Mouse (Mus musculus): ENCODE data around the gene Cemip2. TPM values are rescaled to one million over a fixed set of nuclear protein-coding genes. Genes with fewer than 3 reads are reported as not detected.

The Cemip2 gene
- total RNA-seq (2021) = 10 to 100 TPM; 12.3 to 15.9 TPM

DNA sequence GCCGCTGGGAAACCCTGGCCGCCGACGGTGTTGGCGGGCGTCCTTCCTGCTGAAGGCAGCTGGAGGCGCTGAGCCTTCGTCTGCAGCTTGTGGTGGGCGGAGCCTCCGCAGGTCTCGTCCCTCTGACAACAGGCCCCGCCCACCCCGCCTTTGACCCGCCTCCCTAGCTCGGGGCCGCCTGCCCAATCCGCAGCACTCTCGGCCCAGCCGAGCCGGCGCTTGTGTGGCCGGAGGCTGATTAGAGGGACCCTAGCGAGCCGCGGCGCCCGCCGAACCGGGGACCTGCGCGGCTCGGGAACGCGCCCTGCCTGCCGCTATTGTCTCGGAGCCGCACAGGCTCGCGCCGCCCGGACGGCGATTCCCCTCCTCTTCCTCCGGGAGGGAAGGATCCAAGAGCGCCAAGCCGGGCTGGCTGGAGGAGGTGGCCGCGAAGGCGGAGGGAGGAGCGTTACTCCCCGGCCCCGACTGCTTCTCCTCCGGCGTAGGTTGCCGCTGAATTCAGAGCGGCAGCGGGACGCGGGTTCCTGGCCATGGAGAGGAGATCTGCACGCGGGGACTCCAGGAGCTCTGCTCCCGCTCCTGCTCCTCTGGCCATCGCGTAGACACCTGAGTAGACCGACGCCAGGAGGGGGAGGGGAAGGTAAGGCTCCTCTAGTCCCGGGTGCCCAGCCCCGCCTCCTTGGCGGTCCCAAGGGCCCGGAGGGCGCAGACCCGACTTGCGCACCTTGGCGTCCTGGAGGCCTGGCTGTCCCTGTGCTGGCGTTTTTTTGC, at the start of gene Cemip2:
Gene Cemip2 (plus strand): TSS at position 196 of the 771 bp plus-strand sequence.
- peak; percentile 94 for DNase-seq (ENCODE audit: low spot score in 2 of 2)
- intact Hi-C loops (cut with DNase I) = loop anchor here (2.0 to 5.0 kb wide), 2 partner anchors 20 to 524 kb away; no protein-coding TSS in a partner anchor

DNA sequence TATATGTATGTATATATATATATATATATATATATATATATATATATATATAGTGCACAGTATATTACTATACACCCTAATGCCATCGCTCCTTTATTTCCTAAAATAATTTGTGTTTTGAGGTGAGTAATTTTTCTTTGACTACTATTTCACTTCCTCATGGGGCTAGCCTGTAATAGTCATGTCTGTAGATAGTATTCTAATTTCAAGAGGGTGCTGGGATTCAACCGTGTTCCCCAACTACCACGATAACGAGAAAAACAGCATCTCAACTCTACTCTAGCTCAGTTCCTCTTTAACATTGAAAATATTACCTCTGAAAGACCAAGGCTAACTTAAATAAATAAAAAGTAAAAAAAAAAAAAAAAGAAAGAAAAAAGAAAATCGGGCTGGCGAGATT, 49.8 kb upstream of the Cemip2 start:
- intact Hi-C loops (cut with DNase I) = no loop called here
- DNase-seq (ENCODE audit: low spot score in 2 of 2) = no peak

DNA sequence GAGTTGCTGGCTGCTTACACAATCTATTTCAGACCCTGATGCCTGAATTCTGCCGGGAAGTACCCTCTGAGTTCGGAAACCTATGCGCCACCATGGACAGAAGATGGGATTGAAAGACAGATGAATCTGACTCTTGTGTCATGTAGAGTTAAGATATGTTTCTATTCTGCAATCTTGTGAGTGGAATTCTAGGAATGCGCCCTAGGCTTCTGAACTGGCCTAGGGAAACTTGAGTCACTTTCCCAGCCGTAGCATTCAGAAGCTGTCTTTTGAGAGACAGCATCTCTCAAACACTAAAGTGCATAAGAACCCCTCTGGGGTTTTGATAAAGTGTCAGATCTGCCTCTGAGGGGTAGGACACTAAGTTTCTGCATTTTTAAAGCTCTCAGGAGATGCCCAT, 46.3 kb upstream of the Cemip2 start:
- DNase-seq (ENCODE audit: low spot score in 2 of 2) = no peak
- intact Hi-C loops (cut with DNase I) = loop anchor here (5.0 kb wide), 1 partner anchor 570 kb away; no protein-coding TSS in a partner anchor

DNA sequence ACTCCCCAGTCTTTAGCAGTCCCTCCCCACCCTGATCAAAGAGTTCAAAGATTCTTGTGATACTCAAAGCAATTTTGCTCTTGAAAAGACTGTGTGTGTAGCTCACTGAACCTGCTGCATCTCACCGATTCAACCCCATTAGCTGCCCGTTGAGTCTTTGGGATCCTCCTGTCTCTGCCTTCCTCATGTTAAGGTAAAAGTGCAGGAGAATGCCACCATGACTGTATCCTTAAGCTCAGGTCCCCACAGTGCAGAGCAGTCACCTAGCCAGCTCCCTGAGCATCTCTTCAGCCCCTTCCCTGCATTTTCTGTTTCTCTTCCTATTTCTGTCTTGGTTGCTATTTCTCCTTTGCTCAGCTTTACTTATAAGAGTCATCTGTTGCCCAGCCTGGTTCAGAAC, 45.0 kb upstream of the Cemip2 start:
- intact Hi-C loops (cut with DNase I) = loop anchor here (5.0 kb wide), 1 partner anchor 569 kb away; no protein-coding TSS in a partner anchor

DNA sequence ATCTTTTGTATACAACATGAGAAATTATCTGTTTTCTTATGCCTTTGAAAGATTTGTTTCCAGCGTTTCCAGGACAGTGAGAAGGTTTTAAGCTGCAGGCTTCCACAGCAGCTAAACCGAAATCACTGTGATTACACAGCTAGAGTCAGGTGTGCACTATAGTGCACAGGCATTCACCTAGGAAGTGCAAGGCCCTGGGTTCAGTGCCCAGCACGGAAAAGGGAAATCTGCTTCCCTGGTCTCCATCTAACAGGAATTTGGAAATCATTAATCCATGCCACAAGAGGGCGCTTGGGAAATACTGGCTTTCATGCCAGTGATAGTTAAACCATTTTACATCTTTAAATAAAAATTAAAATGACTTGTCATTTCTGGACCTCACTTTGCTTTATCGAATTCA, 44.0 kb upstream of the Cemip2 start:
- intact Hi-C loops (cut with DNase I) = loop anchor here (5.0 kb wide), 1 partner anchor 568 kb away; no protein-coding TSS in a partner anchor
- no peak for DNase-seq (ENCODE audit: low spot score in 2 of 2)

More for the DNA sequence above, 45.0 kb upstream of the Cemip2 start:
- no peak for DNase-seq (ENCODE audit: low spot score in 2 of 2)

DNA sequence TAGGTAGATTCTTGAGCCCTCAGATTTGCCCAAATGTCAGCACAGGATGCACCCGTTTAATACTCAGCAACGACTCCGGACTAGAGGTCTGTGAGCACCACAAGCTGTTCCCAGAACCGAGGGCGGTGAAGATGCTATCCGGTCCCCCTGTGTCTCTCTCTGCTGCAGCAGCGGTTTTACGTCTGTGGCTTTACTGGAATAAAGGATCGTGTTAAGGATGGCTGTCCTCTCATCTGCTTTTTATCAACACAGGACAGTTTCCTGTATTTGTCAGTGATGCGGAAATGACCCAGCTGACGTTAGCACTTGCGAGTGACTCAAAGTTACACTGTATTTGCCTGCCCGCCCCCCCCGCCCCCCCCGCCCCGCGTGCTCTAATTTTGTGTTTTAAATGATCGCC, 40.7 kb upstream of the Cemip2 start:
- DNase-seq (ENCODE audit: low spot score in 2 of 2) = no peak
- intact Hi-C loops (cut with DNase I) = no loop called here

DNA sequence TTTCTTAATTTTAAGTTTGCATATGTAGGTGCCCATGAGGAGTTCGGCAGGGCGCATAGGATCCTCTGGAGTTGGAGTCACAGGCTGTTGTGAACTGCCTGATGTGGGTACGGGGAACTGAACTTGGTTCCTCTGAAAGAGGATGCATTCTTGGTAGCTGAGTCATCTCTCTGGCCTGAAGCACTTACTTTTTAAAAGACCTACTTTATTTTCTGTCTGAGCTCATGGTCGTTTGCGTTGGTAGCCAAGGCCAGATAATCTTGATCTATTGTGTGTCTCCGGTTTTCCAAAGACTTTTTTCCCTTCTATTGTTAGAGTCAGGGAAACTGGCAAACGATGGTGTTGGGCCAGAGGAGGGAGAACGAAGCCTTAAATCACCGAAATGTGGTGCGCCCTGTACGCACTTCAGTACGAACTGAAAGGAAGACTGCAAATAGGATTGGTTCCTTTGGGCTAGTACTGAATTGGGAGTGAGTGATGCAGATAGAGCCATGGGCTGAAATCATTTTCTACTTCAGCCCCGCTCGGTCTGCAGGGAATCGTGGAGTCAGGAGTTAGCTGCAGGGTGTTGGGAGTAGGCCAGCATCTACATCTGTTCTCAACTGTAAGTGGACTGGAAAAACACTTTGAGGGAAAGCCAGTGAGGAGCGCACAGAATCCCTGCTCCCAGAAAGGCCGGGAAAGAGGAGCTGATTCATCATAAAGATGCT, 40.1 kb upstream of the Cemip2 start:
- DNase-seq (ENCODE audit: low spot score in 2 of 2) = peak; percentile 56 to 60

DNA sequence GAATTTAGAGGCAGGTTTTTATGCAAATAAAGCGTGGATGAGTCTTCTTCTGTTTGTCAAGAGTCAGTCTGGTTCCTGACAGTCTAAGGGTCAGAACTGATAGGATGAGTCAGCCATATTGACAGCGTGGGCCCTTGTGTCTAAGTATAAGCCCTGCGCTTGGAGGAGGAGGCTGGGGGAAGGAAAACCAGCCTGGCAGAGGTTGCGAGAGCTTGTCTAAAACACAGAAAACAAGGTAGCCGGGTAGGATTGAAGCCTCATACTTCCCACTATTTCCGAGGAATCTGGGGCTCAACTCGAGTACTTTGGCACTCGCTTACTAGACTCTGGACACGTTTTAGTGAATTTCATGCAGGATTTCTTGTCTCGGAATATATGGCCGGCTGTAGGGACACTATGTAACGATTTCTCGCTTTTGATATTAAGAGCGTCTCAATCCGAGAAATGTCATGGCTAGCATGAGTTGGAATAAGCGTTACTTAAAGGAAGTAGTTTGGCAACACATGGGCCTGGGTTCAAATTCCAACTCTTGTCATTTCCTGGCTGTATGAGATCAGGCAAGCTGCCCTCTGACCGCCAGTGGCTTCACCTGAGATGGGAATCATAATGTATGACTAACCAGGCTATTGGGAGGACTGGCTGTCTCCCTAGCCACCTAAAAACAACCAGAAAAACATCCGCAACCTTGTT, 39.4 kb upstream of the Cemip2 start:
- peak; percentile 28 to 47 for DNase-seq (ENCODE audit: low spot score in 2 of 2)
- intact Hi-C loops (cut with DNase I) = no loop called here

More for the DNA sequence above, 40.1 kb upstream of the Cemip2 start:
- intact Hi-C loops (cut with DNase I) = no loop called here

DNA sequence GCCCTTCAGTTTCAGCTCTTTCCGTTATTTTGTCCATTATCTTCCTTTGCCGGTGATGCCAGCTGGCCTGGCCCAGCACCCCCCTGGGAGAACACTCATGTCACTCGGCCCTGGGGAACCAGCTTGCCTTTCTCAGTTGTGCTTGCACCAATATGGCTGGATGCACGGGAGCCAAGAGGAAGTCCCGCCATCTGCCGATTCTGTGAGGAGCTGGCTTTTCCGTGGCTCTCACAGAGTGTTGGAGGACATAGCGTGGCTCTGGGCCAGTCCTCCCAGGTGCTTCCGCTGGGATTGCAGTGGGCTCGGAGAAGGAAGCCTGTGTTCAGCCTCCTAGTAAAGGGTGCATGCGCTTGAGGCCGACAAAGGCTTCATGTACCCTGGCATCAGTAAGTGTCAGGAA, 36.0 kb upstream of the Cemip2 start:
- DNase-seq (ENCODE audit: low spot score in 2 of 2) = peak; percentile 55 to 64
- intact Hi-C loops (cut with DNase I) = loop anchor here (10.0 kb wide), 1 partner anchor 947 kb away; no protein-coding TSS in a partner anchor

DNA sequence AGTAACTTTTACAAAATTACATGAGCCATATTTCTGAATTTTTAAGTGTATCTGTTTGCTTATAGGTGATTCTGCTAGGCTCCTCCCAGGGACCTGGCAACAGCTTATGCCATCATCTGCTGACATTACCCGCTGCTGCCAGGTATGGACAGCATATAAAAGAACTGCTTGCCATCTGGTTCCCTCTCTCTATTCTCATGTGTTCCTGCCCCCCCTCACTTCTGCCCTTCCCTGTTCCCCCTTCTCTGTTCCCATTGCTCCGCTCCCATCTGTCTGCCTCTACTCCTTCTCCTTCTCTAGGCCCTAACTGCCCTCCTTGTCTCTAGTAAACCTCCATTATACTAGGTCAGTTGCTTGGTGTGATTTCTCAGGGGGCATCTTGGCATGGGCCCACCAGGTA, 32.6 kb upstream of the Cemip2 start:
- intact Hi-C loops (cut with DNase I) = loop anchor here (5.0 to 10.0 kb wide), 2 partner anchors 93 to 951 kb away; partner anchors contain the start of genes 1110059E24Rik and Abhd17b
- no peak for DNase-seq (ENCODE audit: low spot score in 2 of 2)

DNA sequence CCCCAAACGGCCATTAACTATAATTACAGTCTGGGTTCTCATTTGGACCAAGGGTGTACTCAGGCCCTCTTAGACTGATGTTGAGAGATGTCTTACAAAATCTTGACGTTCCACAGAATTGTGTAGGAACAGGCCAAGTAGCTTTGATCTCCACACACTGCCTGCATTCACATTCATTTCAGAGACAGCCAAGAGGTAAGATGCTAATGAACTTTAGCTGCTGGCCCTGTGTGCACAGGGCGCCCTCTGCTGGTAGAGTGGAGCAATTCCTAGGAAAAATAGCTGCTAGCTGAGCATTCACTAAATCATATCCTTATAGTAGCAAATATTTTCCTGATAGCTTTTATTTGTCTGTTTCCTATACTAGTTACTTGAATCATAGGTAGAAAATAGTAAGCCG, 30.8 kb upstream of the Cemip2 start:
- peak; percentile 47 to 49 for DNase-seq (ENCODE audit: low spot score in 2 of 2)
- intact Hi-C loops (cut with DNase I) = loop anchor here (1.0 to 10.0 kb wide), 3 partner anchors 95 to 953 kb away; partner anchors contain the start of genes 1110059E24Rik and Abhd17b

DNA sequence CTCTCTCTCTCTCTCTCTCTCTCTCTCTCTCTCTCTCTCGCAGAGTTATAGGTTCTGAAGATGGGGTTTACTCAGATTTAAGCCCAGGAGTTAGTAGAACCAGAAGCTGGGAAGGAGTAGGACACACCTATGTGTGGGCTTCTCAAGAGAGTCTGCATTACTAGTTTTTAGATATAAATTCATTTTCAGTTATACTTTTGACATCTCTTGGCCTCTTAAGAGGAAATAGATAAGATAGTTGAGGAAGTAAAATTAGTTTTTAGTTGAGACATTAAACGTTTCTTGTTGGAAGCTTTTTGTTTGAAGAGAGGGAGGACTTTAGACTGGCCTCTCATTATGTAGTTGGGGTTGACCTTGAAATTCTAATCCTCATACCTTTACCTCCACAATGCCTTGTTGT, 28.0 kb upstream of the Cemip2 start:
- no peak for DNase-seq (ENCODE audit: low spot score in 2 of 2)
- intact Hi-C loops (cut with DNase I) = no loop called here

DNA sequence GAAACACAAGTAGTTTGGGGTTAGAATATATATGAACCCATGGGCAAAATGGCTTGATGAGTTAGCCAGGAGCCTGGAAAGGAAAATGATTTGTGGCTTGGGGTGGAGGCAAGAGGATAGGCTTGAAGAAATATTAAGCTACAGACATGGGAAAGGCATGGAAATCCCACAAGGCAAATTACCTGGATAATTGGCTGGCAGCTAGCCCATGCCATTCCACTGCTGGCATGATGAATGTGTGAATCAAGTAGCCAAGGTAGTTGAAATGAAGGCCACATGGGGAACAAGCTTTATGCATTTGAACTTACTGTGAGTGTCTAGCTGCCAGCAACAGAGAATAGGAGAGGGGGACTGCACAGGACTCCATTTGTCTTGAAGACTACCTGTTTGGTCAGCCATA, 16.5 kb upstream of the Cemip2 start:
- no peak for DNase-seq (ENCODE audit: low spot score in 2 of 2)

DNA sequence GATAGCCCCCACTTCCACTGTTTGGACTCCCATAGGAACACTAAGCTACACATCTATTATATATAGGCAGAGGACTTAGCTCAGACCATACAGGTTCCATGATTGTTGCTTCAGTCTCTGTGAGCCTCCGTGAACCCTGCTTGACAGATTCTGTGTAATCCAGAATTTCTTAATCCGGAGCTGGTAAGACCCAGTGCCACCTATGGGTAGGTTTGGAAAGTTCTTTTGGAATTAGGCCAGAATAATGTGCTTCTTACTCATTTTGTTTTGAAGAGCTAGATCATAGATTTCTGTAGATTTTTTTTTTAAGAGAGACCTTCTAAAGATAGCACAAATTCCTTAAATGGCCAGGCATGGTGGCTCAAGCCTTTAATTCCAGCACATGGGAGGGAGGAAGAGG, 14.1 kb upstream of the Cemip2 start:
- intact Hi-C loops (cut with DNase I) = no loop called here
- no peak for DNase-seq (ENCODE audit: low spot score in 2 of 2)

More for the DNA sequence above, 16.5 kb upstream of the Cemip2 start:
- intact Hi-C loops (cut with DNase I) = no loop called here

DNA sequence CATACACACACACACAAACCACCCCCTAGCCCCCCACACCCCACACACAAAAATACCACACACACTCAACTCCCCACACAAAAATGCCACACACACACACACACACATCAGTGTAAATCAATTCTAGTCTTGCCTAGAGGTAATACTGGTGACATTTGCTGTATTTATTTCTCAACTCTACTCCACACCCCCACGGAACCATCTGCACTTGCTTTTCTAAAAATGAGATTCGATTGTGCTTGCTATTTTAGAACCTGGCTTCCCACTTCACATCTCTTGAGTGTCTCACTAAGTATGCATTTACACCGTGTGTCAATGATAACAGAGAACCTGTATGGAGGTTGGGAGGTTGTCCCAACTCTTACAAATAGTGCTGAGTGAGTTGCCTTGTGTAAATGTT, 13.4 kb upstream of the Cemip2 start:
- intact Hi-C loops (cut with DNase I) = no loop called here
- DNase-seq (ENCODE audit: low spot score in 2 of 2) = peak; percentile 46 to 49

DNA sequence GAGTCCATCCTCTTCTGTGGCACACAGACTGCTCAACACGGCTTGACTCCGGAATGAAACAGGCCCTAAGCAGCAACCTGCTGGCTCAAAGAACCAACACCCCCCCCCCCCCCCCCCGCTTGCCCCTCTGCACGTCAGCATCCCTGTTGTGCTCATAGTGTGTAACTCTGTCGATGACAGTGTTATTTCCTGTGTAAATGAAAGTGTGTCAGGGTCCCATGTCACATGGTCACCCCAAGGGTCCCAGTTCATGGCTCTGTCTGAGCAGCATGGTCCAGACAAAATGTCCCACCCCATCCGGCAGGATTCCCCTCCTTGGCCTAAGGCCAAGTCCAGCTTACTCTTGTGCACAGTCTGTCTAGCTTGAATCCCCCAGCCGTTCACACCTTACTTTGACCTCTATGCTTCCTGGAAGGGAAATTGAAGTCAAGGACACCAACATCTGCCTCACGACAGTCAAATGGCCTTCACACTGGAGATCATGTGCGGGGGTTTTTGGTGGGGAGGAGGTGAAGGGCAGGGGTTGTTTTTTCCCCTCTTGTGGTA, 10.6 kb upstream of the Cemip2 start:
- DNase-seq (ENCODE audit: low spot score in 2 of 2) = no peak
- intact Hi-C loops (cut with DNase I) = no loop called here

DNA sequence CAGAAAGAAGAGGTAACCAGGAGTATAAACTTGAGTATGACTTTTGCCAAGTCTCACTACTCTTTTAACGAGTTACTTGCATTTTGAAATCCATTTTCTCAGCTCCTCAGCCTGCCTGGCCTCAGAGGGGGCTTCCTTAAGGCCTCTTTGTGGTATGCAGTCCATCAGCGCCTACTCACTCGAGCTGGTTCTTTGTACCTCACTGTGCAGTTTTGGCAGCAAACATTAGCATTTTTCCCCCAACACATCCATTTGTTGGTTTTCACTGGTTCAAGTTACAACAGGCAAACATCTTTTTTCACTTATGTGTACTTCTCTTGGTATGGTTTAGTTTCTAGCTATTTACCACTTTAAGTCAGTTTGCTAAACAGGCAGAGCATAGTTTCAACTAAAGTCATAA, 8.3 kb upstream of the Cemip2 start:
- intact Hi-C loops (cut with DNase I) = no loop called here
- DNase-seq (ENCODE audit: low spot score in 2 of 2) = no peak

DNA sequence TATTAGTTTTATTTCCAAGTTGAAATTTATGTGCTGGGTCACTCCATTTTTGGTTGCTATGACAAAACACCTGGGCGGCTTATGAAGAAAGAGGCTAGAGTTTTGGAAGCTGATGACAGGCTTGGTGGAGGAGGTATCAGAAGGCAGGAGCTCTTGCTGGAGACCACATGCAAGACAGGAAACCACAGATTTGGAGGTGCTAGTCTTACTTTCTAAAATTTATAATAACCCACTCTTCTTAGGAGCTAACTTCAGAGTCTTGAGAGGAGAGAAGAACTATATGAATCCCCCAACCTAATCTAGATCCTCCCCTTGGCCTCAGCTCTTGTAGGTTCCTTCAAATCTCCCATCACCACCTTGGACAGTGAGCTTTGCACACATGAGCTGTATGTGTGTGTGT, 6.6 kb upstream of the Cemip2 start:
- no peak for DNase-seq (ENCODE audit: low spot score in 2 of 2)
- intact Hi-C loops (cut with DNase I) = no loop called here

DNA sequence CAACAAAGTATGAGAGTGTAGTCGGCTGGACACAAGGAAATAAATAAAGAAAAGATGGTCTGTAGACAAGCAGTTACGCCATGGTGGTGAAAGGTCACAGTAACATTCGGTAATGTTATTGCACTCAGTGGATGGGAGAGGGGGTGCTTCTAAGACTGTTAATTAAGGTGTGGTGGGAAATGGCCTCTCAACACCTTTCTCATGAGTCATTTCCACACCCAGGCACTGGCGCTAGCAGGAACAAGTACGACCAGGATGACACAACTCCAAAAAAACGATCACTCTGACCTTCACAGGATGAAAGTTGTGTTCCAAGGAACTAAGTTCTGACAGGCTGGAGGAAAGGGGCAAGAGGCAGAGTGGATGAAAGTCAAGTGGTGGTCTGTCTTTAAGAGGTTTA, 4.5 kb upstream of the Cemip2 start:
- intact Hi-C loops (cut with DNase I) = no loop called here
- no peak for DNase-seq (ENCODE audit: low spot score in 2 of 2)

DNA sequence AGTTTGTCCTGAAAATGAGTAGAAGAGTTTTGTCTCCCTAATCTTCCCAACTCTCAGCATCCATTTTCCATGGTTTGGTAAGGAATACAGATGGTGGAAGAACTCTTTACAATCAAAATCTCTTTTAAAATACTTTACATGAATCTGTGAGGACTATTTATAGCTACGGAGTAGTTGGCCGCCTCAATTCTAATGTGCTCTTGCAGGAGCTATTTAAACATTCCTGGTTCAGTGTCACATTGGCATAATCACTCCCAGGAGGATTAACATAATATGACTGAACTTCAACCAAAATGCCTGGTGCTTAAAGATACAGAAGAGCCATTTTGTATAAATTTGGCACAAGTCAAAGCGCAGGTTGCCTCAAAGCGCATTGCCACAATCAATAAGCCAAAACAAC, 2.5 kb upstream of the Cemip2 start:
- intact Hi-C loops (cut with DNase I) = loop anchor here (5.0 kb wide), 1 partner anchor 527 kb away; no protein-coding TSS in a partner anchor
- no peak for DNase-seq (ENCODE audit: low spot score in 2 of 2)

All from left cerebral cortex, postnatal 36 days (tissue).